Mouse (Mus musculus) gonadal fat pad, adult 2 months (tissue): ENCODE measurements around the gene Cdh22. TPM values are rescaled to one million over a fixed set of nuclear protein-coding genes. Genes with fewer than 3 reads are reported as not detected.

ENCODE experiments used
- DNase-seq: peaks from one replicate; pipeline ENCODE4 v3.0.0-alpha.2; 2012; ENCODE audit warnings: low read depth
- polyA plus RNA-seq: library from polyadenylated mRNA; depleted of rRNA; stranded (reverse); fragments of >200 nt; gene quantifications from 2 replicates; pipeline ENCODE4 v1.2.3, GENCODE M21; 2012

Gene Cdh22
- polyA plus RNA-seq, 1 experiment, result not detected

DNA sequence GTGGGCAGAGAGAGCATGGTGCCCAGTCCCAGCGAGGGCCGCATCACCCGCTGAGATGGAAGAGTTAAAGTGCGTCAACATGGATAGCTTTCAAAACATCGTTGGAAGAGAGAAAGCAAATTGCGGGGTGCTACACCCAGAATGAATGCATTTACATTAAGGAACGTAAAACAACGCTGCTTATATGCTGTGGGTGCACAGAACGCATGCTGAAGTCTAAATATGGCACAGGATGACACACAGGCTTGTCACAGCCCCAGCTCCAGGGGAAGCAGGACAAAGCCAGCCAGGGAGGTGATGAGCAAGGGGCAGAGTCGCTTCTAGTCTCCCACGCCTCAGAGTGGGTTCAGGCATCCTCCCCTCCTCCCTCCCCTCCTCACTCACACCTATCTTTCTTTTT is 27.0 kb downstream of the Cdh22 start:
- DNase-seq, result no peak

DNA sequence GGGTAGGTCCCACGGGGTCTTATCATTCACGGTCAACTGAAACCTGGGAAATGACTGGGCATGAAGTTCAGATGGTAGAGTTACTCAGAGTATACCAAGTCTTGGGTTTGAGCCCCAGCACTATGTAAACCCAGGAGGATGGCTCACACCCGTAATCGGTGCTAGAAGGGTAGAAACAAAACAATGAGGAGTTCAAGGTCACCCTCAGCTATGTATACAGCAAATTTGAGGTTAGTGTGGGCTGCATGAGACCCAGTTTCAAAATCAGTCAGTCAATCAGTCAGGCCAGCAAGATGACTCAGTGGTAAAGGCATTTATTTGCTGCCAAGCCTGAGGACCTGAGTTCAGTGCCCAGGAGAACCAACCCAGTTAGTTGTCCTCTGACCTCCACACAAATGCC is 27.6 kb downstream of the Cdh22 start:
- no peak for DNase-seq

DNA sequence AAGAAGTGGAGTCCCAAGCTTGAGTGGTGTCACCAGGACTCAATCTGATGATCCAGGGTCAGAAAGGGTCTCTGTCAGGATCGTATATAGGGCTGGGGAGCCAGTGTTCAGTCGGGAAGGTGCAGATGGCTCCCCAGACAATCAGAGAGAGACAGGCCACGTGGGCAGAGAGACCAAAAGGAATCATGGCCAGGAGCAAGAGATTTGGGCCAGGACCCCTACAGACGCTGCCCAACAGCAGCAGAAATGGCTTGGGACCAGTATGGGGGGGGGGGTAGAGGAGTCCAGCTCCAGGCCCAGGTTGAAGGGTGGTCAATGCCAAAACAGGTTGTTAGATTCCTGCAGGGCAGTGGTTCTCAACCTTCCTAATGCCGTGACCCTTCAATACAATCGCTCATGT is 29.2 kb downstream of the Cdh22 start:
- no peak for DNase-seq

DNA sequence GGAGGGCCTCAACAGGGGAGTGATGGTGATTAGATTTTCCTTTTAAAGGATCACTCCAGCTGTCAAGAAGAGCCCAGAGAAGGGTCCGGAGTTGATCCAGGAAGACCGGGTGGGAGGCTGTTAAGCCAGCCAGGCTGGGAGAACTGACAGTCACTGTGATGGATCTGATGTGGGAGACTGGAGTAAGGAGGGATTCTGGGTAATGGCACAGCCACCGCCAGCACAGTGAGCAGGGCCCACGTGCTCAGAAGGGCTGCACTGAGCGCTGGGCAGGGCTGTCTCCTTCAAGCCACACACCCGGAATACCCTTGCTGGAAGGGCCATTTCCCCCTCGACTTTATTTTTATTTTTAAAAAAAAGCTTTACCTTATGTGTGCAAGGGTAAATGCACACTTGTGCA is 29.7 kb downstream of the Cdh22 start:
- no peak for DNase-seq

DNA sequence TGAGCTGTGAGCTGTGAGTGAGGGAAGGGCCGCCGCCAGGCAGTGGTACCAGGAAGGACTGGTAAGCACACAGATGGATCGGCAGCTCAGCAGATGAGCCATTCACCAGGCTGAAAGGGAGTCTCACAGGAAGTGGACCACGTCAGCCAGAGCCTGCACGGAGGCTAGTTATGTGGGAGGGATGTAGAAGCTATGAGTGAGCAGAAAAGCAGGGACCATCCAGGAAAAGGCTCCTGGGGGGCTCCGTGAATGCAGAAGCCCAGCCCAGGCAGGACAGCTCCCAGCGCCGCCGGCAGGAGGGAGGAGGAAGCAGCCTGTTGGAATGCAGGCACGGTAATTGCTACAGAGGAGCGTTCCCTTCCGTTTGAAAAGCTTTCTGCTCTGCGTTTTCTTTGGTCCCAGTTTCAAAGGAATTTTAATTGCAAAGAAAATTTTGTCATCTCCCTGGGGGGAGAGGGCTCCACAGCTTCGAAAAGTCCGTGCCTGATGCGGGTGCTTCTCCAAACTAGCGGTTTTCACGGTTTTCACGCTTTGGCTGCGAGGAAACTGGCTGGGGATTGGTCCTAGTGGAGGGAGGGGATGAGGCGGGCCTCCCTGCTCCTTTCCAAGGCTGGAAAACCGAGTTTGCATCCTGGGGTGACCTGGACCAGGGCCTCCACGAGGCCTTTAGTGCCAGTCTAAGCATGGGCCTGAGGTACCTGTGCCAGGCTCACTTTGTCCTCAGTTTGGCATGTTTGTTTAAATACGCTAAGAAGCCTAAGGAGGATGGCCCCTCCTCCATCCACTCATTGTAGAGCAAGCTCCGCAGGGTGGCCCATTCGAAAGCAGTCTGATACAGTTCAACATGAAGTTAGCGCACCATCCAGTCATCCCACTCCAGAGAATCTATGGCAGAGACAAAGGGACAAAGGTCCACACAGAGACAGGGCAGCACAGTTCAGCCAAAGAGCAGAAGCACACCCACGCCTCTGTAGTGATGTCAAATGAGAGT is 32.6 kb downstream of the Cdh22 start:
- no peak for DNase-seq

DNA sequence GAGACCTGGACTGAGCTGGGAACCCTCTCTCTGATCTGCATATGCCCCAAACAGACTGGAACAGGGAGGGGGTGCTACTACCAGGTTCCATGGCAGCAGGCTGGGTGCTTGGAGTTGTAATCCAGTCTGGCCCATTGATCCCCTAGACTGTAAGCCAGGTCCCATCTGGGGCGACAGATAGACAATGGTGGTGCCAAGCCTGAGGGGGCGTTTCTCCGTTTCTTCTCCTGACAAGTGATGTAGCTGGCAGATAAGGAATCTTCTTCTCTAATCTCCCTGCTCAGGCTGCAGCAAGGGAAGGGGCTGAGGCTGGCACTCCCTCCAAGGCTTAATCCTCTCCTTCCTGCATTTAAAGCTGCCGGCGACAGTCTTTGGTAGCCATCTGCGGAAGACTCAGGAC is 37.1 kb downstream of the Cdh22 start:
- DNase-seq, result no peak

DNA sequence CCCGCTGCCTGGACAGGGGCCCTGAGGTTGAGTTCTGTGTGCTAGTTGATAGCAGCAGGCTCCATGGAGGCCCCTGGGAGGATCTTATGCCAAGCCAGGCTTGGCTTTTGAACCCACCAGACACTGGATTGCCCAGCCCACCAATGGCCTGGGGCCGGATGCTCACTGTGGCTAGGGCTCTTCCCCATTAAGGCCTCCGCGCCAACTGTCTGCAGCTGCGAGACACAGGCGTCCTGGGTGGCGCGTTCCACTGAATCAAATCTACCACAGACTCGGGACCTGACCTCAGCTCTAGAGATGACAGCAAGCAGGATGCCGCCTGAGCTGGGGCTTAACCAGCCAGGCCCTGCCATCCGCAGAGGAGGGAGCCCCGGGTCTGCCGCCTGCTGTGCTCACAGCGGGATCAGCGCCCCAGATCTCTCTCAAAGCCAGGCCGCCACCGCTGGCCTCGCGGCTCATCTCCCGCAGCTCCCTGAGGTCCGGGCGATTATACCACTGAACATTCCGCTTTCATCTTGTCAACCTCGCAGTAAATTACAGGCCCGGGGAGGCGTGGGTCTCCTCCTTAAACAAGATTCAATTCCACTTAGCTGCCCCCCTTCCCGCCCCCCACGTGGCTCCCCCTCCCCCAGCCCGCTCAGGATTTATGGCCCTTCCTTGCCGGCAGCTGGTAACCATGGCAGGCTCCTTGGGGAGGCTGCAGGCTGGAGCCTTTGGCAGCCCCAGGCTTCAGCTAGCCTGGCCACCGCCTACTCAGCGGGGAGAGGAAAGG is 39.1 kb downstream of the Cdh22 start:
- no peak for DNase-seq

DNA sequence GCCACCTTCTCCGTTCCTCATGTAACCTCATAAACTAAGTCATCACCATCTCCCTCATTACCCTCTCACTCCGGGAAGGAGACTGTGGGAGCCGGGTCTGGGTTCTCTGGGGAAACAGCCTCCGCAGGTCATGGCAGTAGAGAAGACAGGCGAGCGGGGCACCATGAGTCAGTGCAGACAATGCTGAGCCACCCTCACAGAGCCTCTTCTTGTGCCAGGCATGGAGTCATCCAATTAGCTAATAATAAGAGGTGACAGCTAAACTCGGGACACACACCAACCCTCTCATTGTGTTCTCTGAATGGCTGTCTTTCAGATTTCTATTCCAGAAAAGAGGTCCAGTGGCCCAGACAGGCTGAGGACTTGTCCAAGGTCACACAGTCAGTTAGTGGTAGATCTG is 43.2 kb downstream of the Cdh22 start:
- DNase-seq, result no peak

DNA sequence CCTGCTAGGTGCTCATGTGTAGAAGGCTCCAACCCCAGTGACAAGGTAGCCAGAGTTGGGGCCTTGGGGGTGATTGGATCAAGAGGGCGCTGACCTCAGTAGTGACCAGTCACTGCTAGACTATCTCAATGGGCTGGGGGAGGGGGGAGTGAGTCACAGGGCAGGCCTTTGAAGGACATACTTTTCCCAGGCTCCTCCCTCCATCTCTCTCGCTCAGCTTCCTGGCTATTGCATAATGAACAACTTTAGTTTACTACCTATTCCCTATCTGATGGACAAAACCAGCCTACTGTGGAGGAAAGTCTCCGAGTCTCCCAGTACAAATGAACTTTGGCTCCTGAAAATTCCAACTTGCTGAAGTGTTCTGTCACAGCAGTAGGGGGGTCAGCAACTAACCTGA is 45.1 kb downstream of the Cdh22 start:
- no peak for DNase-seq

DNA sequence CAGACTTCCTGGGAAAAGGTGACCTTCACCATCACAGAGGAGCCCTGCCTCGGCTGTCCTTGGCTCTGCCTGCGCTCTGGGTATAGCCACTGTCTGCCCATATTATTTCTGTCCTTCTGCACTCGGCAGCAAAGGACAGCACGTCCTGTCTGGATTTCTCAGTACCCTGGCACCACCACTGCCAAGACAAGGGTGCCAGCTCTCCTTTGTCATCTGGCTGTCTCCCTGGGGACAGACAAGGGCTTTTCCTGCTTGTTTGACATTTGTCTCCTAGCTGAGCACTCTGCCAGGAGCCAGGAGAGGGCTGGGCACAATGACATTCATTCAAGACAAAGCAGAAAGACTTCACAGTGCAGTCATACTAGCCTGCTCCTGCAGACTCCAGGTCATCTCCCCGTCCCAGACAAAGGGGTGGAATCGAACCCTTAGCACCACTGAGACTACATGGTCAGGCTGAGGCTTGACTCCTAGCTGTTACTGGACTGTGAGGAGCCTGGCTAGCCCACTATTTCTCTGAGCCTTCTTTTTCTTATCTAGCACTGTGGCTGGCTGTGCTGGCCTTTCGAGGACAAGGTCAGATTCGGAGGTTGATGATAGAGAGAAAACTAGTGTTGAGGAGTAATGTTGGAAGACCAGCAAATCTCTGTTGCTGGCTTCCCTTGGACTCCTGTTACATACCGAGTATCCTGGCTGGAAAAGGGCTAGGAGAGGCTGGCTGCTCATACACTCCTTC is 46.8 kb downstream of the Cdh22 start:
- DNase-seq, result no peak

DNA sequence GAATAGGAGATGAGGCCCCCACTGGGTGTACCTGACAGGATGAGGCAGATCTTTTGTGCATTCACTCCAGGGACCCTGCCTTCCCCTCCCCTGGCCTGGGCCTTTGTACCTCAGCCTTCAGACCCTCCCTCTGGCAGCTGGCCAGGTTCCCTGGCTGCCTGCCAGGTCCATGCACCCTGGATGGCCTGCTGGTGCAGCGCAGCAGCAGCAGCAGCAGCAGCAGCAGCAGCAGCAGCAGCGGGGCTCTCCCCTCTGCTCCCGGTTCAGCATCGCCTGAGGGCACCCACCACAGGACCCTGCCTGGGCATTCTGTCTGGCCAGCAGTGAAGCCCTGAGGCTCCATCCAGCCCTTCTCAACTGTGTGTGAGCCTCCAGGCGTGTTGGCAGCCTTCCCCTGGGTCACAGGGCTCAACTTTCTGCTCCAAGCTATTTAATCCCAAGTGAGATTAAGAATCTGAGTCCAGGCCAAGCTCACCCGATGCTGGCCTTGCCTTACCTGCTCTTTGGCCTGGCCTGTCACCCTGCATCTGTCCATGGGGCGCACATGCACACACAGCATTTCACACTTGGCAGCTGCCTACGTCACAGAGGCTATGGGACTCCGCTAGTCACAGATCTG is 50.5 kb downstream of the Cdh22 start:
- no peak for DNase-seq

DNA sequence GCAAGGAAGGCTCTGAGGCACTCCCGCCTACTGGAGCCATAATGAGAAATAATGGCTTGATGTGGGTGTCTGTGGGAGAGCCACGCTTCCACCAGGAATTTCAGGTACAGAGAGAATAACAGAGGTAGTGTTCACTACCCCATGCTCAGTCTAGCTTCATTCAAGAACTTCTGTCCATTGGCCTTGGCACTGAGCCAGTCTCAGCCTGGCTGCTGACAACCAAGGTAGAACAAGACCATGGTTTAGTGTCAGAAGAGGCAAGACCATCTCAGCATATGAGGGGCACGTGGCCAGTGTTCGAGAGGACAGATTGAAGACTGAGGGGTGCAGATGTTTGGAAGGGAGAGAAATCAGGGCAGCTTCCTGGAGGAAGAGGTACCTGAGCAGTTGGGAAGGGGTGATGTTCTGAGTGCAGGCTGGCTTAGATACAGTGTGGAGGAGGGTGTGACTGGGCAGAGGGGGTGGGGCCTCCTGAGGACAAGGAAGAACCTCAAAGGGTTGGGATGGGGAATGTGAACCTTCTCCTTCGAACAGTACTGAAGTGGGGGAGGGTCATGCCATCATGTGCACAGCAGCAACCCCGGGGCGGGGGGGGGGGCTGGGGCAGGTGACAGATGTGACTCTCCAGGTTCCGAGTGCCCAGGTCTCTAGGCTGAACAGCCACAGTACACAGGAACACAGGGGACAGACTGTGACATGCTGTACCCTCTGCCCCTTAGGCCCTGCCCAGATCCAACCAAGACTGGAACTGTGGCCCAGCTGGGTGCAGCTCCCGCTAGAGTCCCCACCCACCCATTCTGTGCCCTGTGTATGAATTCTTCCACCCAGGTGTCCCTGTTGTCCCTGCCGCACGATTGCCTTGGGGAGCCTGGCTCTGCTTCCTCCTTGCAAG is 52.3 kb downstream of the Cdh22 start:
- no peak for DNase-seq

DNA sequence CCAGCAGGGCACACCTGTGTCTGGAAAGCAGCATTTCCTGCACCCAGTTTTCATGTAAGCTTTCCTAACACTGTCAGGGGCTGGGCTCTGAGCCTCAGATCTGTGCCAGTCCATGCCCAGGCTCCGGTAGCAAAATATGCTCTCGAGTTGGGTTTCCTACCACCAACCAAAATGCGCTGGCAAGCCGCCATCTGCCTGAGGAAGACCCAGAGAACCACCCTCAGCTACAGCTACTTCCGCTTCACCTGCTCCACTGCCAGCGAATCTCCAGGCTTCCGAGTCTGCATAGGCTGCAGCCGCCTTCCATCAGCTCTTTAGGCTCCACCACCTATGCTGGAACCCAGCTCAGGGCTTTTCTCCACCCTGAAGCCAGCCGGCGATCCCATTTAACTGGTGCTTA is 55.4 kb downstream of the Cdh22 start:
- no peak for DNase-seq

DNA sequence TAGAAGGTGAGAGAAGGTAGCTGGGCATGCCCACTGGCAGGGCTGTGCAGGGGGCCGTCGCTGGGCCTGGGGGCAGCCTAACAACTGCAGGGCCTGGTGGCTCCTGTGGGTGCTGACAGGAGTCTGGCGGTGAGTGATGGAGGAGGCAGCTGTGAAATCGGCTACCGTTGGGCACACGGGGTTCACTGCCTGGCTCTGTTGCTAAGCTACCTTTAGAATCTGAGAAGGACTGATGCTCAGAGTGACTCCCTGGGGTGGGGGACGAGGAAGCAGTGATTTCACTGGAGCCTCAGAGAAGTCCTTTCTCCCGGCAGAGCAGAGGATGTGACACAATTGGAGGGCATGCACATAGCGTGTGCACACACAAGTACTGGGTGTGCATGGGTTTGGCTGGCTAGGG is 57.7 kb downstream of the Cdh22 start:
- no peak for DNase-seq

DNA sequence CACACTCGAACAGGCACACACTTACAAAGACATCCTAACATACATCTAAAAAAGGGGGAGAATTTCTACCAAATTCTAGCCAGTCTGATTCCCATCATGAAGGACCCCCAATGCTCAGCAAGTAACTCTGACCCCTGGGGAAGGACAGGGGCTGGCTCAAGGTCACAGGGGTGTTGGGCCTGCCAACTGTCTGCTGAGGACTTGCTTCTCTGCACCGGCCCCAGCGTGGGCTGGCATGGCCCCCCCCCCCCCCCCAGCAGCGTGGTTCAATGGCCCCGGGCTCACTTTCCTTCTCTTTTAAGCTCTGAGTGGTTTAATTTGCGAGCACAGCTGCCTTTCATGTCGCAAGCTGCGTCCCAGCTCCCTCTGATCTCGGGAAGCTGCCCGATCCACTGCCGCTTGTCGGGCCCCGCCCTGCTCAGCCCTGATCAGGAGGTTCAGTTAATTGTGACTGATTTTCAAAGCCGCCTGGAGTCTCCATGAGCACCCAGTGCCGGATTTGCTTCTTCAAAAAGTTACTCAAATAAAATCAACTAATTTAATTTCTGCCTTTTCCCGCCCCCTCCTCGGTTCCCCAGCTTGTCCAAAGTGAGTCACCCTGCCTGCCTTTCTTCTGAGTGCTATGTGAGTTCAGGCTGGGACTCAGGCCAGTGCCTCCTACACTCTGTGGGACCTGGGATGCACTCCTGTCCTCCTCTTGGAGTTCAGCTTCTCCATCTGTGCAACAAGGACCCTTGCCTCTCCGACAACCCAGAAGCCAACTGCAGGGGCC is 67.8 kb downstream of the Cdh22 start:
- DNase-seq, result no peak

DNA sequence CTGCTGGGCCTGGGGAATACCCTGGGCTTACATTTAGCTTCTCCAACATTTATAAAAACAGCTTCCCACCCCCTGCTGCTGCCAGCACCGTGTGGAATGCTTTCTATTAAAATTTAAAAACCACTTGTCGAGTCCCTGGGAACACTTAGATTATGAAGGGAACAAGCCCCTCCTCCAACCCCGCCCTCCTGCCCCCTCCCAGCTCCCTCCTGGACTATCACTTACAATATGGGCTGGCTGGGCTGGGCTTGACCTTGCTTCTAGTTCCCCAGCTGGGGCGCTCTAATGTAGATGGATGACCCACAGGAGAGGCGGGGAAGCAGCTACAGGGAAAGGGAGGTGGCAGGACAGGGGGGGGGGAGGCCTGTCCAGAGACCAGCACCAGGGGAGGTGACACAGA is 72.4 kb downstream of the Cdh22 start:
- no peak for DNase-seq

DNA sequence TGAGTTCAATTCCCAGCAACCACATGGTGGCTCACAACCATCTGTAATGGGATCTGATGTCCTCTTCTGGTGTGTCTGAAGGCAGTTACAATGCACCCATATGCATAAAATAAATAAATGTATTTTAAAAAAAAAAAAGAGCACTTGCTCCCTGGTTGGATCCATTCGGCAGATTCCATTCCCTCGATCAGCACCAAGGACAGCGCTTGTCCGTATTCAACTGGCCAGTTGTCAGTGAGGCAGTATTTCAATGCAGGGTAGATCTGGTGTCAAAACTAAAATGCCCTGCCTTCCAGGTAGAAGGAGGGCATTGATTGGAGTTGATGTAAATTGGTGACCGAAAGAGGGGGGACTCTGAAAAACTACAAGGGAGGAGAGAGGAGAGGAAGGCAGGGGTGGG is 74.2 kb downstream of the Cdh22 start:
- no peak for DNase-seq

DNA sequence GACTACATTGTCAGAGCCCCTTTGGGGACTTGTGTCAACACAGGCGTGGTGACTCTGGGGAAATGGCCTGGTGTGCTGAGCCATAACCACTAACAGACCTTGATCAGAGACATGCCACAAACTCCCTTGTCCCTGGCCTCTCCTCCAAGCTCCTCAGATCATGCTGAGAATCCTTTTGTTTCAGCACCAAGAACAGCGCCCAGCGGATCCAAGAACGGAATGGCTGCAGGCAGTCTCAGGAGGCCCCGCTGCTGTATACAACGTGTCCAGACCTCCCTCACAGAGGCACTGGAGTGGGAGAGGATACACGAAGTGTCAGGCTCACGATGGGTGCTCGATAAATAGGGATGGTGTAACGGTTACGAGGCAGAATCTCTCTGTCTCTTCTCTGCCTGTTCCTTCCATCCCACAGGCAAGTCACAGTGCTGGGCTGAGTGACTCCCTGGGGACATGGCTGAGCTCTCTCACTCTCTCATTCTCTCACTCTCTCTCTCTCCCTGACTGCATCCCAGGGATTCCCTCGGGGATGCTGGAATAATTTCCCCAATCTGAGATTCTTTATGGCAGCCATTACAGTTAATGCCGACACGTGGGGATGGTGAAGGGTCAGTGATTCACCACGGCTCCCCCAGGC is 75.5 kb downstream of the Cdh22 start:
- DNase-seq, result no peak

DNA sequence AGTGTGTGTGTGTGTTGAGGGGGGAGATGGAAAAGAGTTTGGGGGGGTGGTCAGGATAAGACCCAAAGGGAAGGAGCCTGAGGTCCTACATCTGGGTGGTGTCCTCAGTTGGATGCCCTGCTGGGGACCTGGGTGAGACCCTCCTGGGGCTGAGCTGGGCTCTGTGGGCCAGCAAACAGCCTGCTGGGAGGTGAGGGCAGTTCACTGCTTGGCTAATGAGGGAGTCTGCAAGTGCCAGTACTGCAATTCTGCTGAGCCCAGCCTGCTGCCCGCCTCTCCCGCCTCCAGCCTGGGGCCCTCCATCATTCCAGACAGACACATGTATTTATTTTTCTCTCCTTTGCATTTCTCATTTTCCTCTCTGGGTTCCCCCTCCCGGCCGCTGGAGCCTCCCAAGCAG is 76.3 kb downstream of the Cdh22 start:
- no peak for DNase-seq

DNA sequence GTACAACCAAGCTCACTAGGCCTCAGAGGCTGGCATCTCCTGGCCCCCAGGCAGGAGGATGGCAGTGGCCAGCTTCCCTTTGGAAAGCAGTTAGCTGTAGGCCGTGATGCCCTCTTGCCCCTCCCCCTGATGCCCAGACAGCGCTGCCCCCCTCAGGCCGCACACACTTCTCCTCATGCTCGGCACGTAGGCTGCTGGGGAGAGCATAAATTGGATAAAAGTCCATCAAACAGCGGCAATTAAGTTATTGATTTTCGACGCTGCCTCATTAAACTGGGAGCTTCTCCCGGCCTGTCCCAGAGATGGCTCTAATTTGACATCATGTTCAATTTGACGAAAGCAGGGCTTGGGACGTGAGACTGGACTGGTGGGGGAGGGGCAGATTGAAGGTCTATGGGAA is 76.8 kb downstream of the Cdh22 start:
- no peak for DNase-seq
